Mouse (Mus musculus): ENCODE measurements around the gene Krtcap2.

The Krtcap2 gene

DNA sequence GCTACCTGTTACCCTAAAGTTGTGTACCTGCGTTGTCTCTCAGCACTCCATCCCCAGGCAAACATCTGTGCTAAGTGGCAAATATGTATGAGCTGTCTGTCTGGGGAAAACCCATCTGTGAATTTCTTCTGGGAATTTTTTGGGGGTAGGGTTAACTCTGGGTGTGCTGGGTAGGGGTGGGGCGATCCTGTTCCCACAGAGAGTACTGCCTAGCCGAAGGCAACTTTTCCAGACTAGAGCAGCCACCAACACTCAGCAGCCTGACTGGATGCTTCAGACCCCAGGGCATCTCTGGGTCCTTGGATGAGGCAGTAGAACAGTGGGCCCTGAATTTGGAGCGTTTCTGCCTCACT, 36.5 kb downstream of the Krtcap2 start:
- no peak for DNase-seq

DNA sequence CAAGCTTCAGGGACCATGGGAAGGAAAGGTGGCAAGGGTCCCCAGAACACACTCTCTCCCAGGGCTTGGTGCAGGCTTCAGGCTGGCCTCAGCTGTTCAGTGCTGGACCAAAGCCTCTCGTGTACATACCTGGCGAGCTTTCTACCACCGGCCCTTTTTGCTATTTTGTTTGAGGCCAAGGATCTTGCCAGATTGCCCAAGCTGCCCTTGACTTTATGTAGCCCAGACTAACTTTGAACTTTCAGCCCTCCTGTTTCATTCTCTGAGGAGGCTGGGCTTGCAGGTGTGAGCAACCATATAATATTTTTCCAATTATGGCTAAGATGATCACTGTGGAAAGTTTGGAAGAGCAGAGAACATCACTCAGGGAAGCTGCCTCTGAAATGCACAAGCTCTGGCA, 38.5 kb downstream of the Krtcap2 start:
- no peak for DNase-seq

DNA sequence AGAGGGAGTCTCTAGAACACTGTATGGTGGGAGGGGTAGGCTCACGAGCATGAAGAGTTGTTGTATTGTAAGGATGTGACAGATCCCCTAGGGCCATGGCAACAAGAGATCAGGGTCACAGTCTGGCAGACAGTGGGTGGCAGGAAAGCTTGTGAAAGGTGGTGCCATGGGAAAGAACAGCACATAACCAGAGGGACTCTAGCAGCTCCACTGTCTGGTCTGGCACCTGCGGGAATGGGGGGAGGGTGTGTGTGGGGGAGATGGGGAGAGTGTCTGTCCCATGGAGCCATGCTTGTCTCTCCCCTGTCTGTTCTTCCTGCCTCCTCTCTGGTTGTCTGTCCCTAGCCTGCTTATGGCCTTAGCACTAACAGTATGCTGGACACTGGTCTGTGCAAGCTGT, 39.8 kb downstream of the Krtcap2 start:
- DNase-seq: no peak

DNA sequence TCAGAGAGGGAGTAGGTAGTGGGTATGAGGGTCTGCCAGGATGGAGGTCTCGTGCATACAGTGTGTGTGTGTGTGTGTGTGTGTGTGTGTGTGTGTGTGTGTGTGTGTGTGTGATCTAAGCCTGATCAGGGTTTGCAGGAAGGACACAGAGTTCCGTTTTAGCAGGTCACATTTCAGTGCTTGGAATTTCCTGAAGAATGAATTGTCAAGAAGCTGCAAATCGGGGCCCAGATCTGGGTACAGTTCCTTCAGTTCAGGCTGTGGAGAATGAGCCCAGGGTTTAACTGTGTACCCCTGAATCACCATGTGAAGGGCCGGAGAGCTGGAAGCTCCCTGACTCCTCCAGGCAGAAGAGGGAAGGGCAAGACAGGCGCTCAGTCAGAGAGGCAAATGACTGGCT, 41.5 kb downstream of the Krtcap2 start:
- no peak for DNase-seq

DNA sequence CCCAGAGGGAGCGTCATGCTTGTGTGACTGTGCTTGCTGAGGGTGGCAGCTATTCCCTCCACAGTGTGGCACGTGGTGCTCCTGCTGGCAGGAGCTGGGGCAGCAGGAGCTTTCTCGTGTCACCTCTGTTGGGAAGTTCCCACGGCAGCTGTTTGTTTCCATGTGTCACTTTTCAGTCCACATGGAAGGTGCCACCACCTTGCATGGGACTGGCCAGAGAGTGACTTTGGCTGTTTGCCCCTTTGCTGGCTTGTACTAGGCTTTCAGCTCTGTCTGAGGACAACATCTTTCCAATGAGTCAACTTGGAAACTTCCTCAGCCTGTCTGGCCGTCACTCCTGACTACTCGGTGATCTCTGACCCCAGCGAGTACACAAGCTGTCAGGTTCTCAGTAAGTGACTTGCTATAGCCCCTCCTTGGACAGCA, 42.8 kb downstream of the Krtcap2 start:
- no peak for DNase-seq

DNA sequence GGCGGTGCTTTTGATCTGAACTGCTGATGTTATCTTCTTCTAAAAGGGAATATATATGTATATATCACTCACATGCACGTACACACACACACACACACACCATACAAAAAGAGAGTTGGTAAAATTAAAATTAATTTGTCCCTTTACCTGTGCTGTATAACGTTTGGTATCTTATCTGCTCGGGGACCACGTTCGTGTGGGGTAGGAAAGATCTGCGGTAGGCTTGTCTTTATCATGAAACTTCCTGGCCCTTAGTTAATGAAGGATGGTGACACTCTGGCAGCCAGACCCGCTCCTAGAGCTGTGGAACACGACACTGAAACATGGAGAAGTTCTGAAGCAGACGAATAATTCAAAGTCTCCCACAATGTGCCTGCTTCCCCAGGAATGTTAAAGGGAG, 46.1 kb downstream of the Krtcap2 start:
- no peak for DNase-seq

DNA sequence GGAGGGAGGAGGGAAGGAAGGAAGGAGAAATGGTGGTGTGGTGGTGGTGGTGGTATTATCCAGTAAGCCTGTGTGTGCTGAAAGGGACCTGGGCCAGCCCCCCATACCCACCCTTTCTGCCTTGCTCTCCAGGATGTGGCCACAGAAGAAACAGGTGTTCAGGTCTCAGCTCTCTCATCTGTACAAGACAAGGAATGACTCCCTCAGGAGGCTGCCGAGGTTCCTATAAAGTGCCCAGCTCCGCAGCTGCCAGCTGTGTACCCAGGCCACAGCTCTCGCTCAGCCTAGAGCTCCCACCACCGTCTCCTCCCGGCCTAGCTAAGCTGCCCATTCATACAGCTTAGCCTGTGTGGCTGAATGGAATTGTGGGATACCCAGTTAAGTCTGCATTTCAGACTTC, 46.5 kb downstream of the Krtcap2 start:
- no peak for DNase-seq

DNA sequence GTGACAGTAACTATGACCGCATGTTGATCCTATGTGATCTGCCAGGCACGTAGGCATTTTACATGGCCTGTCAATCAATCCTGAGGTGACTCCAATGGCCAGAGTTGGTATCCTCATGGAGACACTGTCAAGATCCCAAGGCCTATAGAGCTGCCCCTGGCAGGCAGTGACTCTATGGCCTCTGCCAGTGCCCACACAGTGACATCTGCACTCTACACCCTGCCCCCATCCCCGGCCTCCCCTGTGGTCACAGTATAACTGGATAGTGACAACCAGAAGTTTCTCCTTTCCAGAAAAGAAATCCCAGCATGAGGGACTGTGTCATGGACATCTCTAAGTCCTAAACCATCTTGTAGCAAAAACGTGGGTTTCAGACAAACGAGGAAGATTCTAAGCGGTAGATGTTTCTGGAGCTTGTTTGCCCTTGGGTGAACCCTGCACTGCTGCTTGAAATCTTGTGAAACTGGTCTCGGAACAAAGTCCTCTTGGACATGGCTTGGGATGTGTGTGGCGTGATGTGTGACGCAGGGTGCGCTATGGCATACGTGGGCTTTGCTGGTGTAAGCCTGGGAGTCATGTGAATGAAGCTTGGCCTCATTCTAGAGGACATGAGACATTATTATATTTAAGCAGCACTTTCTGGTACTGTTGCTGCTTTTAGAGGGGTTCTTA, 47.6 kb downstream of the Krtcap2 start:
- DNase-seq: peak; percentile 53

DNA sequence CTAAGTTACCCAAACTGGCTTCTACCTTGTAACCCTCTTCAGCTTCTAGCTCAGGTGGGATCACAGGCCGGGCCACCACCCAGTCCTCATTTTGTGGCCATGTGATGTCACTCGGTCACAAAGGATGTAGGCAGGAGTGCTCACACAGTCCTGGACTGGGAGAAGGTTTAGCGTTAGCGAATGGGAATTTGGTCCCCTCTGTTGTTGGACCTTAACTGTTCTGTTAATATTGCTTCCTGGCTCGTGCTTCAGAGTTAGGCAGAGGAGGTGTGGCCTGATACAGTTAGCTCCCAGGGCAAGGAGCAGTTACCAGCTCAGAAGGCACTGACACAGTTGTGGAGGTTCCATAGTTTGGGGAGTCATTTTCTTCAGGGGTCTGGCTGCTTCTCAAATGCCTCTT, 48.4 kb downstream of the Krtcap2 start:
- no peak for DNase-seq

DNA sequence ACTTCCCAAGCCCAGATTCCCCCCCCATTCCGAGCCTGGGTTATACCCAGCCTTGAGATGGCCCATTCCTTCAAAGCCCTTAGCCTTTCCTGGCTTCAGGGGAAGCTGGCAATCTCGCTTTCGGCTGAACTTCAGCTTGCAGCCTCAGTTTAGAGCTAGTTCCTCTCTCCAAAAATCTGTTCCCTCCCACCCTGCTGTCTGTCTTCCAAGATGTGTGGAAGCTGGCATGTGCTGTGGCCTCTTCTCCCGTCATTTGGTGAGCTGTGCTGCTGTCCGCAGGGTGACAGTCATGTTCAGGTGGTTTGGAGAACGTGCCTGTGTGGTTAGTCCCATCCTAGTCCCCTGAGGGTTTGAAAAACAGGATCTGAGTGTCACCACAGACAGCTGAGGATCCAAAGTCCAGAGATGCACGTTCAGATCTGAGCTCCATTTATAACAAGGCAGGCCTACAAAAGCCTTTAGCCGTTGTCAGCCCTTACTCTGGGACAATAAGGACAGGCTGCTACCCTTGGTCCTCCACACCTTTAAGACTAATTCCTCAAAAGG, 50.0 kb downstream of the Krtcap2 start:
- DNase-seq: no peak

DNA sequence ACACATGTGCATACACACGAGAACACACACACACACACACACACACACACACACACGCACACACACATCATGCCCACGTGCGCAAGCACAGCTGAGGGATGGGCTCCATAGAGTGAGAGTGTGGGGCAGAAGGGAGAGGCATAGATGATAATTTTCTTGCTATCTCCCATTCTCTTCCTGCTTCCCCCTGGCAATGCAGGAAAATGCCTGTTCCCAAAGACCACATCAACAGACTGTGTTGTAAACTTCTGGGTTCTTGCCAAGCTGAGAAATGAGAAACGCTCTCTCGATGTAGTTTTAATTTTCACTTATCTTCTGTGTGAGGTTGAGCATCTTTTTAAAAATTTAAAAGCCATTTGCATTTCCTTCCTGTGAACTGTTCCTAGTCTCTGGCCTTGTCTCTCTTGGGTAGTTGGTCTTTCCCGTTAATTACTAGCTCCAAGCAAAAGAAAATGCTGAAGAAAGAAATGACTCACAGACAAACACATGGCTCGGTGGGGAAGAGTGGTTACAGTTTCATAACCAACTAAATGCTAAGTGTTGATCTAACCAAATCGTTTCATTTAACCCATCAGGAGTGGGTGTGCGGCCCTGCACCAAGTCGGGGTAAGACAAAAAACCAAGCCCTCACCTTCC, 51.1 kb downstream of the Krtcap2 start:
- DNase-seq: peak; percentile 30

DNA sequence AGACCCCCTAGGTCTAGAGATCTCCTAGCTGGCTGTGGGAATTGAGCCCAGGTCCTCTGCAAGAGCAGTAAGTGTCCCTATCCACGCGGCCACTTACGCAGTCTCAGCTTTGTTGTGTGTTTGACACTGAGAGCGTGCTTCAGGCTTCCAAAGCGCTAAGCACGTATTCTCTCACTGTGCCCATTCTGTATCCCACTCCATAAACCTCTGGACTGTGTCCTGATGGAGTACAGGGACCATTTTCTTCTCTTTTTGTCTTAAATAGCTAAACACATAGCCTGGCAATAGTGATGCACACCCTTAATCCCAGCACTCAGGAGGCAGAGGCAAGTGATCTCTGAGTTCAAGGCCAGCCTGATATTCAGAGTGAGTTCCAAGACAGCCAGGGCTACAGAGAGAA, 53.1 kb downstream of the Krtcap2 start:
- DNase-seq: no peak

DNA sequence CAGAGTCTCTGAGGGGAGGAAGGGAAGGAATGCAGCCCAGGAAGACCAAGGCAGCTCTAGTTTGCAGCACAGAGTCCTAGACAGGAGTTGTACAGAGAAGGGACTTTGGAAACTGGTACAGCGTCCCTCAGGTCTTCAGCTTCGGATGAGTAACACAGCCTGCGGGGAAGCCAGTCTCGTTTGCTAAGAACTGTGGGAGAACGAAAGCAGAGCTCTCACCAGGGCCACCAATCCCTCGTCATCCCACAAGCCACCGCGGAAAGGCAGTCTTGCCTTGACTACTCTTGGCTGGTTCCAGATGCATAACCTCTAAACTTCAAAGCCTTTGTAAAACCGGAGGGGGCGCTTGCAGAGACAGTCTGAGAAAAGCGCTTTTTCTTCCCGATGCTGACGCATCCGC, 53.7 kb downstream of the Krtcap2 start:
- DNase-seq: peak; percentile 39
